Mouse (Mus musculus): ENCODE results near the gene Tbc1d17. TPM values are rescaled to one million over a fixed set of nuclear protein-coding genes. Genes with fewer than 3 reads are reported as not detected.

Tbc1d17 gene
- total and polyA plus RNA-seq, 2 experiments, result 20.2 to 91.6 TPM

DNA sequence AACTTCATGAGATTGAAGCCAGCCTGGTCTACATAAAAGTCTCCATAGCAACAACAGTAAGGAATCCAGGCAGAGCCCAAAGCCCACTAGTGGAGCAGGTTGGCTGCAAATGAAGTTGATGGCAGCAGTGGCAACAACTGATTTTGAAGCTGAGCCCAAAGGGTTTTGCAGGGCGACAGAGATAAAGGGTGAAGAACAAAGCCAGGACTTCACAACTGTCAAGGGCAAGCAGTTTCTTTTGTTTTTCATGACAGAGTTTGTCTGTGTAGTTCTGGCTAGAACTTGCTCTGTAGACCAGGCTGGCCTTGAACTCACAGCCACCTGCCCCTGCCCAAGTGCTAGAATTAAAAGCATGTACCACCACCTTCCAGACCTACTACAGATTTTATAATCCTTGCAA, 22.3 kb upstream of the Tbc1d17 start:
- H3K4me1 ChIP-seq (ENCODE audit: control insufficient read depth, insufficient read depth, low read length), result peaks cover 19% of the 10 kb centered on the region
- DNase-seq (ENCODE audit: extremely low read depth, low read depth, low spot score), result no peak
- 76% methylated on average over 1 of the region's 1 CpGs for WGBS
- no peak overlapping the region for H3K9ac ChIP-seq (ENCODE audit: low read depth, low read length)
- H3K79me2 ChIP-seq (ENCODE audit: control insufficient read depth, insufficient read depth, low read length), result peaks cover 5% of the 10 kb centered on the region; the same call in 1 of the 2 replicates
- no peak overlapping the region for H3K4me3 ChIP-seq (ENCODE audit: insufficient read depth, low read depth, low read length)
- no peaks in the 10 kb centered on the region for H3K36me3 ChIP-seq (ENCODE audit: control insufficient read depth, insufficient read depth, low read length)
- TF ChIP-seq POLR2A (IDR thresholded peaks at IDR 0.05; ENCODE audit: extremely low read depth, insufficient read depth, low read length) (no peak), CTCF (IDR thresholded peaks at IDR 0.05; ENCODE audit: low read depth, low read length) (no peak)
- no peak overlapping the region for H3K27ac ChIP-seq (replicated peaks; ENCODE audit: insufficient read depth, low read depth, low read length)
- no peaks in the 10 kb centered on the region for H3K27me3 ChIP-seq (ENCODE audit: control insufficient read depth, insufficient read depth, low read length)

GRCm38 (mm10) chr7:44870614-44871013, 21.7 kb upstream of the Tbc1d17 start:
- peaks cover 19% of the 10 kb centered on the region for H3K4me1 ChIP-seq (ENCODE audit: control insufficient read depth, insufficient read depth, low read length)
- H3K36me3 ChIP-seq (ENCODE audit: control insufficient read depth, insufficient read depth, low read length), result no peaks in the 10 kb centered on the region
- TF ChIP-seq CTCF (IDR thresholded peaks at IDR 0.05; ENCODE audit: low read depth, low read length) (no peak), POLR2A (IDR thresholded peaks at IDR 0.05; ENCODE audit: extremely low read depth, insufficient read depth, low read length) (no peak)
- DNase-seq (ENCODE audit: extremely low read depth, low read depth, low spot score), result no peak
- WGBS, result 80% methylated on average over 6 of the region's 6 CpGs
- H3K27me3 ChIP-seq (ENCODE audit: control insufficient read depth, insufficient read depth, low read length), result no peaks in the 10 kb centered on the region
- no peak overlapping the region for H3K27ac ChIP-seq (replicated peaks; ENCODE audit: insufficient read depth, low read depth, low read length)
- no peak overlapping the region for H3K4me3 ChIP-seq (ENCODE audit: insufficient read depth, low read depth, low read length)
- H3K9ac ChIP-seq (ENCODE audit: low read depth, low read length), result no peak overlapping the region
- H3K79me2 ChIP-seq (ENCODE audit: control insufficient read depth, insufficient read depth, low read length), result peaks cover 5% of the 10 kb centered on the region; the same call in 1 of the 2 replicates

DNA sequence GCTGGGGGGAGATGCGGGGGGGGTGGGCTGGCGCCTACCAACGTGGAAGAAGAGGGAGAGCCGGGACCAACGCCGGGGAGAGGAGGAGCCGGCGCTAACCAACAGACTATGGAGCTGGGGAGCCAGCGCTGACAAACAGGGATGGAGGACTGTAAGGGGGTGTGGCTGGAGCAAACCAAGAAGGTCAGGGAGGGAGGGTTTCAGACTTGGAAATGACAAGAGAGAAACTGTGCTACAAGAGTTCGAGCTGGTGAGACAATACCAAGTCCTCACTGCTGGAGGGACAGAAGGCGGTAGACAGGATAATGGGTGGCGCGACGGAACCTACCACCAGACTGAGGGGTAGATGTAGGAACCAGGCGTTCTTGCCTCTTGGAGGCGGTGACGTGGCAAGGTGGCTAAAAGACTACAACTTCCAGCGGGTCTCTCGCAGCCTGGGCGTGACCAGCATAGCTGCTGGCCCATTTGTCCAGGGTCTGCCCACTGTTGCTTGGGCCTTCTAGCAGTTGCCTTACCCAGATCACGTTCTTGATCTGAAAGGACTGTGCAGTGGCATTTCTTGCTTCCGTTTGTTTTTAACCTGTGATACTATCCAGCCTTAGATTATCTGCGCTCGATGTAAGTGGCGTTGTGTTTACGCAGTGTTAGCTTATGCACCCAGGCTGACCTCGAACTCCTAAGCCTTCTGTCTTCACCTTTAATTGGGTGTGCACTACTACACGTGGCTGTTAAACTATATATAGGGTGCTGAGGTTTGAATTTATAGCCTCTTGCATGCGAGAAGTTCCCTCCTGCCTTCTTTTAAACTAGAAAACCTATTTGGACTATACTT, 21.0 kb upstream of the Tbc1d17 start, which contains the start of gene Ptov1:
TSS of gene Ptov1 (minus strand) at position 92 of the 832 bp plus-strand sequence.
- peak within 1 kb of the TSS; percentile 89 for H3K4me3 ChIP-seq (ENCODE audit: insufficient read depth, low read depth, low read length)
- DNase-seq (ENCODE audit: extremely low read depth, low read depth, low spot score), result peak; percentile 98
- peaks cover 19% of the 10 kb centered on the region for H3K4me1 ChIP-seq (ENCODE audit: control insufficient read depth, insufficient read depth, low read length)
- peak within 1 kb of the TSS; percentile 94 for H3K27ac ChIP-seq (replicated peaks; ENCODE audit: insufficient read depth, low read depth, low read length)
- peaks cover 5% of the 10 kb centered on the region; the same call in 1 of the 2 replicates for H3K79me2 ChIP-seq (ENCODE audit: control insufficient read depth, insufficient read depth, low read length)
- H3K27me3 ChIP-seq (ENCODE audit: control insufficient read depth, insufficient read depth, low read length), result no peaks in the 10 kb centered on the region
- TF ChIP-seq CTCF (IDR thresholded peaks at IDR 0.05; ENCODE audit: low read depth, low read length) (no peak), POLR2A (IDR thresholded peaks at IDR 0.05; ENCODE audit: extremely low read depth, insufficient read depth, low read length) (0 out of 2 replicates have a peak, but pooled peaks have one; percentile 15)
- peak within 1 kb of the TSS; percentile 99 for H3K9ac ChIP-seq (ENCODE audit: low read depth, low read length)
- H3K36me3 ChIP-seq (ENCODE audit: control insufficient read depth, insufficient read depth, low read length), result no peaks in the 10 kb centered on the region
- WGBS, result 4% methylated on average over 29 of the region's 29 CpGs

DNA sequence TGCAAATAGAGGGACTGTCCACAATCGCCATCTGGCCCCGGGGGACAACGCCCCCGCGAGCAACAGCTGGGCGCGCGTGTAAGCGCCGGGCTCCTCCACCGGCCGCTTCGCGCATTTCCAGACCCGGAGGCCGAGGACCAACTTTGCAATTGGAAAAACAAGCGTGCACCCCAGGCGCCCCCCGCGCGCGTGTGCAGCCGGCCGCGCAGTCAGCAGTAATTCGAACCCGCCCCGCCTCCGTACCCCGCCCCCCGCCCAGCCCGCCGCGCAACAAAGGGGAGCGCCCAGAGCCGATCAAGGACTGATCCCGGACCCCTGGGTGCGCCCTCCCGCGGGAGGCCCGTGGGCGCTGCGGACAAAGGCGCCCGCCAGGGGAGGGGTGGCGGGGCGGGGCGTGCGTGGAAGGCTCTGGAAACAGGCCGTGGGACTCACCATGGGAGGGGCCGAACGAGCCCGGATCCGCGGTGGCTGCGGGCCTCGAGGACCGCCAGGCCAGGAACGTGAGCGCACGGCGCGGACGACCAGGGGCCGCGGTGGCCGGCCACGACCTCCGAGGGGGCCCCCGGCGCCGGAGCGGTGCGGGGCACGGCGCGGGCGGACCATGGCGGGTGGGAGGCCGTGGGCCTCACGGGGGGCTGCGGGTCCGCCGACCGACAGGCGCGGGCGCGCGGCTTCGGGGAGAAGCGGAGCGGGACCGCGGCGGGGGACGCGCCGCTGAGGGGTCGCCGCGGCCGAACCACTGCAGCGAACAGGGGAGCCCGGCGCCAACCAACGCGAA, 20.2 kb upstream of the Tbc1d17 start:
- peaks cover 19% of the 10 kb centered on the region for H3K4me1 ChIP-seq (ENCODE audit: control insufficient read depth, insufficient read depth, low read length)
- peak overlapping the region; percentile 94 for H3K27ac ChIP-seq (replicated peaks; ENCODE audit: insufficient read depth, low read depth, low read length)
- H3K4me3 ChIP-seq (ENCODE audit: insufficient read depth, low read depth, low read length), result peak overlapping the region; percentile 89
- under 1% methylated on average over 103 of the region's 108 CpGs for WGBS
- H3K27me3 ChIP-seq (ENCODE audit: control insufficient read depth, insufficient read depth, low read length), result no peaks in the 10 kb centered on the region
- H3K9ac ChIP-seq (ENCODE audit: low read depth, low read length), result peak overlapping the region; percentile 99
- TF ChIP-seq POLR2A (IDR thresholded peaks at IDR 0.05; ENCODE audit: extremely low read depth, insufficient read depth, low read length) (no peak), CTCF (IDR thresholded peaks at IDR 0.05; ENCODE audit: low read depth, low read length) (no peak)
- peak; percentile 45 for DNase-seq (ENCODE audit: extremely low read depth, low read depth, low spot score)
- H3K79me2 ChIP-seq (ENCODE audit: control insufficient read depth, insufficient read depth, low read length), result peaks cover 5% of the 10 kb centered on the region; the same call in 1 of the 2 replicates
- H3K36me3 ChIP-seq (ENCODE audit: control insufficient read depth, insufficient read depth, low read length), result no peaks in the 10 kb centered on the region

DNA sequence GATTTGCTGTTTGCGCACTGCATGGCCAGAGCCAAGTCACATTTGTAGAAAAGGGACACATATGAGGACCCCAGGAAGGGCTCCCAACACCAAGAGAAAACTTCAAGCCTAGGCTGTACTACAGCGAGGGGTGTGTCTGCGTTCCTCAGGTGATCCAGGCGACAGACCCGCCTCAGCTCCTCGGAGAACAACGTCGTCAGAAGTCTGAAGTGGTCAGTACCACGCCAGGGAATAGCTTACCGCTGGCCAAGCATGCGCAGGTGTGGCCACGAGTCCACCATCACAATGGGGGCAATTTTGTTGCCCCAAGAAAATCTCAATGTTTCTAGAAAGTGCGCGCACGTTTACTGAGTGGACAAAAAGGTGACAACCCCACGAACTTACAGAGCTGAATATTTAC, 19.6 kb upstream of the Tbc1d17 start:
- Histone ChIP-seq H3K4me3 (ENCODE audit: insufficient read depth, low read depth, low read length) (peak overlapping the region; percentile 89), H3K79me2 (ENCODE audit: control insufficient read depth, insufficient read depth, low read length) (peaks cover 5% of the 10 kb centered on the region; the same call in 1 of the 2 replicates), H3K9ac (ENCODE audit: low read depth, low read length) (peak overlapping the region; percentile 47), H3K27ac (replicated peaks; ENCODE audit: insufficient read depth, low read depth, low read length) (peak overlapping the region; percentile 35), H3K27me3 (ENCODE audit: control insufficient read depth, insufficient read depth, low read length) (no peaks in the 10 kb centered on the region), H3K36me3 (ENCODE audit: control insufficient read depth, insufficient read depth, low read length) (no peaks in the 10 kb centered on the region), H3K4me1 (ENCODE audit: control insufficient read depth, insufficient read depth, low read length) (peaks cover 19% of the 10 kb centered on the region)
- TF ChIP-seq CTCF (IDR thresholded peaks at IDR 0.05; ENCODE audit: low read depth, low read length), result no peak
- TF ChIP-seq POLR2A (IDR thresholded peaks at IDR 0.05; ENCODE audit: extremely low read depth, insufficient read depth, low read length), result no peak
- peak; percentile 48 for DNase-seq (ENCODE audit: extremely low read depth, low read depth, low spot score)
- 6% methylated on average over 16 of the region's 16 CpGs for whole genome bisulfite sequencing

Measured in liver, adult 2 months (tissue).